Mouse (Mus musculus) forebrain, embryonic 11.5 days (tissue): ENCODE results near the gene Ehd4. TPM values are rescaled to one million over a fixed set of nuclear protein-coding genes. Genes with fewer than 3 reads are reported as not detected.

ENCODE experiments used
- ATAC-seq: fragments of 200-750 bp; cut with Nextera tagmentation; replicated peaks from 2 replicates; pipeline ENCODE4 v1.8.0; 2017; ENCODE audit warnings: moderate TSS enrichment; ENCODE audit not compliant: low FRiP score
- DNase-seq: peaks from one replicate; pipeline ENCODE4 v3.0.0-alpha.2; 2017; ENCODE audit warnings: low spot score
- H3K27ac ChIP-seq: fragments of 300-500 bp; sonication (generic); 2 replicates; pipeline ENCODE4 v1.5.1; 2014; ENCODE audit warnings: low read depth, low read length
- H3K27me3 ChIP-seq: fragments of 300-500 bp; sonication (generic); 2 replicates; pipeline ENCODE4 v1.6.1; 2014; ENCODE audit warnings: mild to moderate bottlenecking, low read length, mixed read lengths; ENCODE audit not compliant: control insufficient read depth, insufficient read depth
- H3K36me3 ChIP-seq: fragments of 300-500 bp; sonication (generic); 2 replicates; pipeline ENCODE4 v1.6.1; 2014; ENCODE audit warnings: mild to moderate bottlenecking, low read length, moderate library complexity, mixed read lengths; ENCODE audit not compliant: control insufficient read depth, insufficient read depth
- H3K4me1 ChIP-seq: fragments of 300-500 bp; sonication (generic); replicated peaks from 2 replicates; pipeline ENCODE4 v1.6.1; 2014; ENCODE audit warnings: low read length, mixed read lengths; ENCODE audit not compliant: control insufficient read depth, insufficient read depth
- H3K4me2 ChIP-seq: fragments of 300-500 bp; sonication (generic); 2 replicates; pipeline ENCODE4 v1.6.1; 2014; ENCODE audit warnings: low read depth, mild to moderate bottlenecking, low read length, moderate library complexity, mixed read lengths; ENCODE audit not compliant: severe bottlenecking
- H3K4me3 ChIP-seq: fragments of 300-500 bp; sonication (generic); 2 replicates; pipeline ENCODE4 v1.5.1; 2014; ENCODE audit warnings: low read depth, low read length
- H3K9ac ChIP-seq: fragments of 300-500 bp; sonication (generic); 2 replicates; pipeline ENCODE4 v1.6.1; 2014; ENCODE audit warnings: low read length
- H3K9me3 ChIP-seq: fragments of 300-500 bp; sonication (generic); 2 replicates; pipeline ENCODE4 v1.6.1; 2016; ENCODE audit warnings: low read length, mixed read lengths; ENCODE audit not compliant: control insufficient read depth
- WGBS: fragments of 180-500 bp; shearing (Covaris S2); extraction: QIAGEN DNeasy Blood & Tissue Kit; methylation state at CpG from one replicate; pipeline ENCODE4 v1.1.7; 2014; 5-methylcytosine and 5-hydroxymethylcytosine counted together
- polyA plus RNA-seq: library from polyadenylated mRNA; unstranded; fragments of >200 nt; fragmentation: Nextera tagmentation; extraction: Ambion mirVana; gene quantifications from 2 replicates; pipeline ENCODE4 v1.2.1, GENCODE M21; 2014

The Ehd4 gene
- polyA plus RNA-seq, 1 experiment from 2014 or later, result 13.1 TPM

DNA sequence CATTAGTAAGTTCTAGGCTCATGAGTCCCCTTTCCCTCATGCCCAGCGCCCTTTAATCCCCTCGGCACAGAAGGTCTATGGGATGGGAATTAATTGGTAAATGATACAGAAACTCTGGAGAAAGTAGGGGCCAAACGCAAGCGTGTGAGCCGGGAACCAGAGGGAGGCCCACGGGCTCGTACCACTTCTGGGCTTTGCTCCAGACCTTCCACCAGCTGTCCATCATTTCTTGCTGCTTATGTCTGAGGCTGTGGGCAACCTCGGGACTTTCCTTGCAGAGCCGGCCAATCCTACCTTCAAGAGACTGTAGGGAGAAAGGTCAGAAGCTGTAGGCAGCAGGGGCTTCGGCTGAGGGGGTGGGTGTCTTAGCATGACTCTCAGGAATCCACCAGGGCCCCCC lies 98.5 kb downstream of the Ehd4 start:
- ATAC-seq, result no peak
- no peak for DNase-seq
- Histone ChIP-seq H3K4me3 (no peak overlapping the region), H3K9ac (no peak overlapping the region), H3K4me1 (0 out of 2 replicates have a peak, but pooled peaks cover 2% of the 10 kb centered on the region), H3K36me3 (no peaks in the 10 kb centered on the region), H3K4me2 (no peak overlapping the region), H3K27me3 (no peaks in the 10 kb centered on the region), H3K27ac (no peak overlapping the region), H3K9me3 (no peaks in the 10 kb centered on the region)
- WGBS, result 89% methylated on average over 10 of the region's 10 CpGs

DNA sequence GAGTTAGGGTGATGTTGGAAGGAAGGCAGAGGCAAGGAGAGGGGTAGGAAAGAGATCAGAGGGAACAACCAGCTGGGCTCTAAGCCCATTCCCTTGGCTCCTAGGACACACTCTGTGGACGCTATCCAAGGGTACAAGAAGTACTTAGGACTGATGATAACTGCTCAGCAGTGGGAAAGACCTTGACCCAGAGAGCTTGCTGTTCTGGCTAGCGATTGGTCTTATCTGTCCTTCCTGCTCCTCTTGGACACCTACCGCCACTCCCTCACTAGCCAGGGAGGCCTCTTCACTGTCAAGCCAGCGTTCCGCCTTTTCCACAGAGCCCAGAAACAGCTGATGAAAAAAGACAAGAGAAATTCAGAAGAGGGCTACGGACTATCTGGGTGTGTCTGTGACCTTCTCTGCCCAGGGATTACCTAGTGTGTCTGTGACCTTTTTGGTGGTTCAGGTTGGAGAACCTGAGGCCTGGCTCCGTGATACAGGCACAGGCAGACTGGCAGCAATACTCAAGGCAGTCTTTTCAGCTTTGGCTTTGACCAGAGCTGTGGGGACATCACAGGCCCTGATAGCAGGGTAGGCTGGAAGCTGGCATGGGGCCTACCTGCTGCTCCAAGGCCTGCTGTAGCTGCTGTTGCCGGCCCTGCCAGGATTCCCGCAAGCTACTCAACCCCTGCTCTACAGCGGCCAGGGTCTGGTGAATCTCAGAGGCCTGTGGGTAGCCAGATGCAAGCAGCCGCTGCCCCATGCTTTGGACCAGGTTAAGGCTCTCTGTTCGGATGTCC lies 99.4 kb downstream of the Ehd4 start:
- WGBS, result 91% methylated on average over 12 of the region's 12 CpGs
- Histone ChIP-seq H3K36me3 (no peaks in the 10 kb centered on the region), H3K9me3 (no peaks in the 10 kb centered on the region), H3K4me2 (no peak overlapping the region), H3K4me3 (no peak overlapping the region), H3K27me3 (no peaks in the 10 kb centered on the region), H3K9ac (no peak overlapping the region), H3K4me1 (0 out of 2 replicates have a peak, but pooled peaks cover 2% of the 10 kb centered on the region), H3K27ac (no peak overlapping the region)
- ATAC-seq (no peak), DNase-seq (no peak)

DNA sequence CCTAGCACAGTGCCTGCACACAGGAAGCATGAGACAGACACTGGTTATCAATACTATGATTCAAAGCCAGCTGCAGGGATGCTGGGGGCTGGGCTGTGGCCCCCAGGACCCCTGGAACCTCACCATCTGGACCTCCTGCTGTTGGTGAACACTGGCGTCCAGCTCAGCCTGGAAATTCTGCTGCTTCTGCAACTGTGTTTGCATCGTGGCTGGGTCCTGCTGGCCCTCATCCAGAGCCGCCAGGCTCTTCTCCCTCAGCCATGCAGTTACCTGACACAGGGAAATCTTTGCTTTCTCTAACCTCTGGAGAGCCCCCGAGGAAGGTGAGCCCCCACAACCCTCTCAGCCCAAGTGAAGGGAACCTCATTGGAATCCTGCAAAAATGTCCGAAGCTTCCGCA lies 103.0 kb downstream of the Ehd4 start:
- no peak overlapping the region for H3K27ac ChIP-seq
- no peaks in the 10 kb centered on the region for H3K9me3 ChIP-seq
- 67% methylated on average over 6 of the region's 6 CpGs for WGBS
- H3K4me3 ChIP-seq, result no peak overlapping the region
- H3K9ac ChIP-seq, result no peak overlapping the region
- H3K4me2 ChIP-seq, result no peak overlapping the region
- H3K27me3 ChIP-seq, result no peaks in the 10 kb centered on the region
- DNase-seq (no peak), ATAC-seq (no peak)
- H3K4me1 ChIP-seq, result 0 out of 2 replicates have a peak, but pooled peaks cover 2% of the 10 kb centered on the region
- H3K36me3 ChIP-seq, result no peaks in the 10 kb centered on the region

- DNase-seq, result no peak
- ATAC-seq, result no peak
- Histone ChIP-seq H3K4me2 (no peak overlapping the region), H3K27me3 (no peaks in the 10 kb centered on the region), H3K4me1 (no peaks in the 10 kb centered on the region), H3K9me3 (no peaks in the 10 kb centered on the region), H3K4me3 (no peak overlapping the region), H3K27ac (no peak overlapping the region), H3K36me3 (no peaks in the 10 kb centered on the region), H3K9ac (no peak overlapping the region)
- WGBS, result 61% methylated on average over 10 of the region's 10 CpGs
These were observed 104.7 kb downstream of the Ehd4 start for GRCm38 (mm10) chr2:120049632-120050274.

- Histone ChIP-seq H3K9ac (no peak overlapping the region), H3K4me3 (no peak overlapping the region)
- WGBS, result 81% methylated on average over 9 of the region's 9 CpGs
These were observed 106.2 kb downstream of the Ehd4 start for GRCm38 (mm10) chr2:120048173-120048572.

GRCm38 (mm10) chr2:120046486-120047310 lies 107.7 kb downstream of the Ehd4 start:
- H3K9me3 ChIP-seq, result no peaks in the 10 kb centered on the region
- H3K9ac ChIP-seq, result no peak overlapping the region
- H3K27ac ChIP-seq, result no peak overlapping the region
- no peak overlapping the region for H3K4me2 ChIP-seq
- no peaks in the 10 kb centered on the region for H3K27me3 ChIP-seq
- no peaks in the 10 kb centered on the region for H3K4me1 ChIP-seq
- H3K4me3 ChIP-seq, result no peak overlapping the region
- WGBS, result 67% methylated on average over 14 of the region's 14 CpGs
- ATAC-seq (no peak), DNase-seq (no peak)
- H3K36me3 ChIP-seq, result no peaks in the 10 kb centered on the region; the same call in 1 of the 2 replicates

More at GRCm38 (mm10) chr2:120048173-120048572, 106.2 kb downstream of the Ehd4 start:
- Histone ChIP-seq H3K27ac (no peak overlapping the region), H3K27me3 (no peaks in the 10 kb centered on the region), H3K36me3 (no peaks in the 10 kb centered on the region), H3K9me3 (no peaks in the 10 kb centered on the region), H3K4me1 (no peaks in the 10 kb centered on the region), H3K4me2 (no peak overlapping the region)
- ATAC-seq (no peak), DNase-seq (no peak)

DNA sequence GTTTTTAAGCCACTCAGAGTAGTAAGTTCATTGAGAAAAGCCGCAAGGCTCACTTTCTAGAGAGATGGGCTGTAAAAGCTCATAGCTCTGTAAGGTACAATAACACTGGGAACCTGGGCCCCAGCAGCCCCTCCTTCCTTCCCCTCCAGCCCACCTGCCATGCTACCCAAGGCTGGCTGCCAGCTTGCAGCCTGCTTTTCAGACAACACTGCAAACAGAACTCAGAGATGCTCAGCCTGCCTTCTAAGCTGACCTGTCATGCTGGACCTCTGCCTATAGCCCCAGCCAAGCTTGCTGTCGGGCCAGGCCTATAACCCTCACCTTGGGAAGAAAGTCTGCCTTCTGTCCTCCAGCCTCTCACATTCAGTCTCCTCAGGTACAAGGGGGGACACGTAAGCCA lies 109.7 kb downstream of the Ehd4 start:
- H3K36me3 ChIP-seq, result no peaks in the 10 kb centered on the region; the same call in 1 of the 2 replicates
- H3K4me3 ChIP-seq, result no peak overlapping the region
- no peak overlapping the region for H3K27ac ChIP-seq
- 71% methylated on average over 3 of the region's 3 CpGs for WGBS
- ATAC-seq (no peak), DNase-seq (no peak)
- no peaks in the 10 kb centered on the region for H3K4me1 ChIP-seq
- H3K9me3 ChIP-seq, result no peaks in the 10 kb centered on the region
- no peaks in the 10 kb centered on the region for H3K27me3 ChIP-seq
- no peak overlapping the region for H3K9ac ChIP-seq
- no peak overlapping the region for H3K4me2 ChIP-seq

DNA sequence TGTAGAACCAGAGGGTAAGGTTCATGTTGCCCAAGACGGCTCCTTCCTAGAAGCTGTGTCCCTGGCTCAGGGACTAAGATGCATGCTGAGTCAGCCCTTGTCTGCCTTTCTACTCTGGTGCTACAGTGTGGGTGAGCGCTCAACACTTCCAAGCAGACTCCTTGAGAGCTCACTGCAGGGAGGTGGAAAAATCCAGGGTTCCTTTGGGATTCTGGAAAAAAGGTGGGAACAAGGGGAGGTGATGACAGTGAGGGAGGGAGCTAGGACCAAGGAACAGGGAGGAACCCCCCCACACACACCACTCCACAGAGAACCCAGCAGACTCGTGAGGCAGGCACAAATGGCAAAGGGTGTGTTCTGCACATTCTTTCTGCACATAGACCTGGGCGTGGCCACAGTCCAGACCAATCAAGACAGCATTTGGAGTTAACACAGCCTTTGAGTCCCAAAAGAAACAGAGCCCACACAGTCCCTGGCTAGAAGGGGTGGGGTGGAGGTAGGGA lies 110.3 kb downstream of the Ehd4 start:
- Histone ChIP-seq H3K27ac (no peak overlapping the region), H3K4me3 (no peak overlapping the region), H3K4me1 (no peaks in the 10 kb centered on the region), H3K9ac (no peak overlapping the region), H3K4me2 (no peak overlapping the region), H3K27me3 (no peaks in the 10 kb centered on the region), H3K9me3 (no peaks in the 10 kb centered on the region), H3K36me3 (no peaks in the 10 kb centered on the region; the same call in 1 of the 2 replicates)
- WGBS, result 64% methylated on average over 4 of the region's 4 CpGs
- DNase-seq (no peak), ATAC-seq (no peak)
